Mouse (Mus musculus) G1E (cell line): ENCODE data around the gene Vac14.

Experiments
- CTCF ChIP-seq: IDR thresholded peaks from 2 replicates; pipeline ENCODE4 v1.5.1; 2012; ENCODE audit warnings: low read depth, low read length, inconsistent platforms, mixed read lengths
- GATA1 ChIP-seq: IDR thresholded peaks from 2 replicates; pipeline ENCODE4 v1.6.1; 2012; ENCODE audit warnings: borderline replicate concordance, low read length, inconsistent platforms, mixed read lengths
- TAL1 ChIP-seq: conservative IDR thresholded peaks from 2 replicates; pipeline ENCODE4 v1.6.1; 2012; ENCODE audit warnings: low read depth, low read length, inconsistent platforms, mixed read lengths

GRCm38 (mm10) chr8:110703460-110704061 is 85.2 kb downstream of the Vac14 start:
- TF ChIP-seq CTCF (no peak), GATA1 (no peak), TAL1 (no peak)
